Mouse (Mus musculus) heart, embryonic 14.5 days (tissue): ENCODE measurements around the gene Malrd1. TPM values are rescaled to one million over a fixed set of nuclear protein-coding genes. Genes with fewer than 3 reads are reported as not detected.

Experiments used
- ATAC-seq: fragments of 200-750 bp; cut with Nextera tagmentation; 2 replicates; pipeline ENCODE4 v1.8.0; 2017; ENCODE audit warnings: low read depth, moderate TSS enrichment; ENCODE audit not compliant: insufficient number of reproducible peaks, insufficient read depth, low FRiP score
- H3K27ac ChIP-seq, 2 experiments: fragments of 200-500 bp in 1 of 2; fragments of 300-500 bp in 1 of 2; sonication (generic) in 1 of 2; replicated peaks in 1 of 2; 2 replicates each; pipeline ENCODE4 v1.5.1; 2012 to 2014; ENCODE audit warnings: low read depth in 2 of 2, low read length in 2 of 2, control low read depth in 1 of 2, mild to moderate bottlenecking in 1 of 2, mixed read lengths in 1 of 2; ENCODE audit not compliant: control insufficient read depth in 1 of 2, insufficient read depth in 1 of 2
- H3K27me3 ChIP-seq: fragments of 300-500 bp; sonication (generic); 2 replicates; pipeline ENCODE4 v1.6.1; 2014; ENCODE audit warnings: mild to moderate bottlenecking, low read length, control low read depth; ENCODE audit not compliant: control insufficient read depth, insufficient read depth
- H3K36me3 ChIP-seq: fragments of 300-500 bp; sonication (generic); 2 replicates; pipeline ENCODE4 v1.6.1; 2014; ENCODE audit warnings: mild to moderate bottlenecking, control low read depth, low read length, mixed read lengths; ENCODE audit not compliant: control insufficient read depth, insufficient read depth
- H3K4me1 ChIP-seq, 2 experiments: fragments of 200-500 bp in 1 of 2; fragments of 300-500 bp in 1 of 2; sonication (generic) in 1 of 2; 2 replicates each; pipeline ENCODE4 v1.6.1; 2012 to 2014; ENCODE audit warnings: low read length in 2 of 2, control low read depth in 1 of 2, mixed read lengths in 1 of 2; ENCODE audit not compliant: control insufficient read depth in 2 of 2, insufficient read depth in 2 of 2
- H3K4me2 ChIP-seq: fragments of 300-500 bp; sonication (generic); 2 replicates; pipeline ENCODE4 v1.6.1; 2014; ENCODE audit warnings: mild to moderate bottlenecking, low read length
- H3K4me3 ChIP-seq, 2 experiments: fragments of 200-500 bp in 1 of 2; fragments of 300-500 bp in 1 of 2; sonication (generic) in 1 of 2; 2 replicates each; pipeline ENCODE4 v1.5.1; 2012 to 2014; ENCODE audit warnings: low read length in 2 of 2, mild to moderate bottlenecking in 2 of 2, control low read depth in 1 of 2, low read depth in 1 of 2, moderate library complexity in 1 of 2; ENCODE audit not compliant: control insufficient read depth in 1 of 2, insufficient read depth in 1 of 2
- H3K9ac ChIP-seq: fragments of 300-500 bp; sonication (generic); 2 replicates; pipeline ENCODE4 v1.6.1; 2014; ENCODE audit warnings: mild to moderate bottlenecking, low read length
- H3K9me3 ChIP-seq: fragments of 300-500 bp; sonication (generic); 2 replicates; pipeline ENCODE4 v1.6.1; 2016; ENCODE audit warnings: low read length, control low read depth; ENCODE audit not compliant: control insufficient read depth
- WGBS: fragments of 180-500 bp; shearing (Covaris S2); extraction: QIAGEN DNeasy Blood & Tissue Kit; methylation state at CpG from one replicate; pipeline ENCODE4 v1.1.7; 2014; 5-methylcytosine and 5-hydroxymethylcytosine counted together
- polyA plus RNA-seq: library from polyadenylated mRNA; unstranded; fragments of >200 nt; fragmentation: Nextera tagmentation; extraction: Ambion mirVana; gene quantifications from 2 replicates; pipeline ENCODE4 v1.2.1, GENCODE M21; 2014

Malrd1 gene
- not detected in 2 replicates for polyA plus RNA-seq

GRCm38 (mm10) chr2:15526241-15526924, at the start of gene Malrd1:
TSS of gene Malrd1 (plus strand) at chr2:15526479.
- Histone ChIP-seq H3K4me2 (no peak within 1 kb of the TSS), H3K4me3 (no peak within 1 kb of the TSS), H3K27ac (no peak within 1 kb of the TSS), H3K4me1 (no peaks in the 10 kb centered on the region), H3K36me3 (no peaks in the 10 kb centered on the region), H3K27me3 (no peaks in the 10 kb centered on the region), H3K9ac (no peak within 1 kb of the TSS), H3K9me3 (peaks cover 15% of the 10 kb centered on the region; the same call in 1 of the 2 replicates)
- WGBS: 70% methylated on average over 2 of the region's 2 CpGs
- no peak for ATAC-seq

- H3K4me3 ChIP-seq: no peak overlapping the region
- peak overlapping the region; percentile 37 to 56; a peak in 2 of 4 replicates for H3K27ac ChIP-seq
Observed at GRCm38 (mm10) chr2:15538643-15539042, 12.4 kb downstream of the Malrd1 start.

GRCm38 (mm10) chr2:15613327-15613948, 87.2 kb downstream of the Malrd1 start:
- Histone ChIP-seq H3K9ac (no peak overlapping the region), H3K4me2 (no peak overlapping the region), H3K27ac (no peak overlapping the region), H3K4me3 (no peak overlapping the region), H3K36me3 (no peaks in the 10 kb centered on the region), H3K9me3 (no peaks in the 10 kb centered on the region), H3K4me1 (no peaks in the 10 kb centered on the region), H3K27me3 (no peaks in the 10 kb centered on the region)
- ATAC-seq: no peak
- WGBS: 67% methylated on average over 4 of the region's 4 CpGs

More at GRCm38 (mm10) chr2:15538643-15539042, 12.4 kb downstream of the Malrd1 start:
- H3K27me3 ChIP-seq: no peaks in the 10 kb centered on the region
- H3K4me1 ChIP-seq: no peaks in the 10 kb centered on the region
- H3K9me3 ChIP-seq: no peaks in the 10 kb centered on the region
- WGBS: 26% methylated on average over 1 of the region's 1 CpGs
- H3K36me3 ChIP-seq: no peaks in the 10 kb centered on the region
- H3K9ac ChIP-seq: no peak overlapping the region
- peak; percentile 50; the same call in 1 of the 2 replicates for ATAC-seq
- H3K4me2 ChIP-seq: no peak overlapping the region

GRCm38 (mm10) chr2:15614026-15614425, 87.7 kb downstream of the Malrd1 start:
- H3K9ac ChIP-seq: no peak overlapping the region
- no peaks in the 10 kb centered on the region for H3K4me1 ChIP-seq
- WGBS: 75% methylated on average over 5 of the region's 5 CpGs
- H3K36me3 ChIP-seq: no peaks in the 10 kb centered on the region
- no peak overlapping the region for H3K27ac ChIP-seq
- no peak overlapping the region for H3K4me3 ChIP-seq
- no peak for ATAC-seq
- H3K27me3 ChIP-seq: no peaks in the 10 kb centered on the region
- H3K4me2 ChIP-seq: no peak overlapping the region
- no peaks in the 10 kb centered on the region for H3K9me3 ChIP-seq

GRCm38 (mm10) chr2:15635761-15636160, 109.5 kb downstream of the Malrd1 start:
- H3K4me1 ChIP-seq: no peaks in the 10 kb centered on the region
- H3K9ac ChIP-seq: no peak overlapping the region
- no peak overlapping the region for H3K27ac ChIP-seq
- H3K4me3 ChIP-seq: no peak overlapping the region
- no peaks in the 10 kb centered on the region for H3K36me3 ChIP-seq
- WGBS: 81% methylated on average over 1 of the region's 1 CpGs
- H3K27me3 ChIP-seq: no peaks in the 10 kb centered on the region
- H3K4me2 ChIP-seq: no peak overlapping the region
- ATAC-seq: no peak
- H3K9me3 ChIP-seq: no peaks in the 10 kb centered on the region

GRCm38 (mm10) chr2:15643864-15644263, 117.6 kb downstream of the Malrd1 start:
- no peaks in the 10 kb centered on the region for H3K36me3 ChIP-seq
- H3K9me3 ChIP-seq: no peaks in the 10 kb centered on the region
- no peak overlapping the region for H3K9ac ChIP-seq
- no peak overlapping the region for H3K27ac ChIP-seq
- no peaks in the 10 kb centered on the region for H3K4me1 ChIP-seq
- ATAC-seq: no peak
- WGBS: 68% methylated on average over 1 of the region's 1 CpGs
- H3K4me3 ChIP-seq: no peak overlapping the region
- H3K27me3 ChIP-seq: no peaks in the 10 kb centered on the region
- H3K4me2 ChIP-seq: no peak overlapping the region

GRCm38 (mm10) chr2:15656388-15656787, 130.1 kb downstream of the Malrd1 start:
- H3K27me3 ChIP-seq: no peaks in the 10 kb centered on the region
- no peak overlapping the region for H3K9ac ChIP-seq
- no peaks in the 10 kb centered on the region for H3K36me3 ChIP-seq
- H3K4me2 ChIP-seq: no peak overlapping the region
- ATAC-seq: no peak
- no peak overlapping the region for H3K27ac ChIP-seq
- no peaks in the 10 kb centered on the region for H3K9me3 ChIP-seq
- no peaks in the 10 kb centered on the region for H3K4me1 ChIP-seq
- H3K4me3 ChIP-seq: no peak overlapping the region
- WGBS: 89% methylated on average over 1 of the region's 1 CpGs
